Mouse (Mus musculus) liver, embryonic 12.5 days (tissue): ENCODE results near the gene Grin3a. TPM values are rescaled to one million over a fixed set of nuclear protein-coding genes. Genes with fewer than 3 reads are reported as not detected.

Experiments used
- ATAC-seq: fragments of 200-750 bp; cut with Nextera tagmentation; 2 replicates; pipeline ENCODE4 v1.8.0; 2017; ENCODE audit warnings: moderate number of reproducible peaks, mild to moderate bottlenecking, moderate library complexity
- H3K27ac ChIP-seq: fragments of 300-500 bp; sonication (generic); 2 replicates; pipeline ENCODE4 v1.5.1; 2016; ENCODE audit warnings: mild to moderate bottlenecking
- H3K27me3 ChIP-seq: fragments of 300-500 bp; sonication (generic); replicated peaks from 2 replicates; pipeline ENCODE4 v1.6.1; 2016; ENCODE audit warnings: mild to moderate bottlenecking, moderate library complexity
- H3K36me3 ChIP-seq: fragments of 300-500 bp; sonication (generic); 2 replicates; pipeline ENCODE4 v1.6.1; 2016; ENCODE audit warnings: mild to moderate bottlenecking, moderate library complexity
- H3K4me1 ChIP-seq: fragments of 300-500 bp; sonication (generic); 2 replicates; pipeline ENCODE4 v1.6.1; 2016
- H3K4me2 ChIP-seq: fragments of 300-500 bp; sonication (generic); 2 replicates; pipeline ENCODE4 v1.6.1; 2016; ENCODE audit warnings: mild to moderate bottlenecking, moderate library complexity
- H3K4me3 ChIP-seq: fragments of 300-500 bp; sonication (generic); 2 replicates; pipeline ENCODE4 v1.5.1; 2016; ENCODE audit warnings: mild to moderate bottlenecking, moderate library complexity
- H3K9ac ChIP-seq: fragments of 300-500 bp; sonication (generic); 2 replicates; pipeline ENCODE4 v1.6.1; 2016; ENCODE audit warnings: mild to moderate bottlenecking, moderate library complexity
- H3K9me3 ChIP-seq: fragments of 300-500 bp; sonication (generic); replicated peaks from 2 replicates; pipeline ENCODE4 v1.6.1; 2016; ENCODE audit warnings: mild to moderate bottlenecking, moderate library complexity
- WGBS: fragments of 180-500 bp; shearing (Covaris S2); methylation state at CpG from one replicate; pipeline ENCODE4 v1.1.7; 2016; ENCODE audit not compliant: insufficient replicate concordance; 5-methylcytosine and 5-hydroxymethylcytosine counted together
- polyA plus RNA-seq: library from polyadenylated mRNA; unstranded; fragments of >200 nt; fragmentation: Nextera tagmentation; extraction: Ambion mirVana; gene quantifications from 2 replicates; pipeline ENCODE4 v1.2.1, GENCODE M21; 2016

The Grin3a gene
- polyA plus RNA-seq, 1 experiment from 2014 or later = 0.11 TPM

GRCm38 (mm10) chr4:49742847-49743246, 102.7 kb downstream of the Grin3a start:
- 51% methylated on average over 5 of the region's 5 CpGs for WGBS
- no peak overlapping the region for H3K4me3 ChIP-seq
- ATAC-seq = no peak
- H3K4me2 ChIP-seq = no peak overlapping the region
- no peaks in the 10 kb centered on the region for H3K4me1 ChIP-seq
- no peaks in the 10 kb centered on the region for H3K36me3 ChIP-seq
- no peaks in the 10 kb centered on the region for H3K27me3 ChIP-seq
- no peaks in the 10 kb centered on the region for H3K9me3 ChIP-seq
- no peak overlapping the region for H3K27ac ChIP-seq
- H3K9ac ChIP-seq = no peak overlapping the region

- no peaks in the 10 kb centered on the region for H3K9me3 ChIP-seq
- no peaks in the 10 kb centered on the region for H3K36me3 ChIP-seq
- no peak overlapping the region for H3K9ac ChIP-seq
- no peak overlapping the region for H3K4me2 ChIP-seq
- ATAC-seq = no peak
- H3K4me1 ChIP-seq = no peaks in the 10 kb centered on the region
- WGBS = 44% methylated on average over 2 of the region's 2 CpGs
- H3K27me3 ChIP-seq = no peaks in the 10 kb centered on the region
- no peak overlapping the region for H3K4me3 ChIP-seq
- no peak overlapping the region for H3K27ac ChIP-seq
Measured at GRCm38 (mm10) chr4:49741942-49742341, 103.6 kb downstream of the Grin3a start.

- no peak overlapping the region for H3K4me3 ChIP-seq
- H3K27me3 ChIP-seq = no peaks in the 10 kb centered on the region
- no peaks in the 10 kb centered on the region for H3K36me3 ChIP-seq
- no peak overlapping the region for H3K9ac ChIP-seq
- no peak overlapping the region for H3K27ac ChIP-seq
- WGBS = 67% methylated on average over 5 of the region's 5 CpGs
- ATAC-seq = no peak
- no peaks in the 10 kb centered on the region for H3K9me3 ChIP-seq
- no peaks in the 10 kb centered on the region for H3K4me1 ChIP-seq
- H3K4me2 ChIP-seq = no peak overlapping the region
Measured at GRCm38 (mm10) chr4:49740796-49741766, 104.5 kb downstream of the Grin3a start.

- H3K9ac ChIP-seq = no peak overlapping the region
- no peak for ATAC-seq
- no peaks in the 10 kb centered on the region for H3K9me3 ChIP-seq
- H3K4me3 ChIP-seq = no peak overlapping the region
- H3K4me2 ChIP-seq = no peak overlapping the region
- 58% methylated on average over 1 of the region's 1 CpGs for WGBS
- H3K27me3 ChIP-seq = no peaks in the 10 kb centered on the region
- no peak overlapping the region for H3K27ac ChIP-seq
- H3K36me3 ChIP-seq = no peaks in the 10 kb centered on the region
- no peaks in the 10 kb centered on the region for H3K4me1 ChIP-seq
Measured at GRCm38 (mm10) chr4:49739561-49739960, 106.0 kb downstream of the Grin3a start.

- no peak for ATAC-seq
- 59% methylated on average over 3 of the region's 3 CpGs for WGBS
- no peak overlapping the region for H3K9ac ChIP-seq
Measured at GRCm38 (mm10) chr4:49729326-49729725, 116.2 kb downstream of the Grin3a start.

GRCm38 (mm10) chr4:49723908-49724307, 121.6 kb downstream of the Grin3a start:
- Histone ChIP-seq H3K4me2 (no peak overlapping the region), H3K27ac (no peak overlapping the region), H3K4me3 (no peak overlapping the region), H3K36me3 (no peaks in the 10 kb centered on the region), H3K4me1 (no peaks in the 10 kb centered on the region), H3K27me3 (no peaks in the 10 kb centered on the region), H3K9ac (no peak overlapping the region), H3K9me3 (no peaks in the 10 kb centered on the region)
- WGBS = 73% methylated on average over 2 of the region's 2 CpGs
- ATAC-seq = no peak

More at GRCm38 (mm10) chr4:49729326-49729725, 116.2 kb downstream of the Grin3a start:
- Histone ChIP-seq H3K36me3 (no peaks in the 10 kb centered on the region), H3K4me1 (no peaks in the 10 kb centered on the region), H3K4me3 (no peak overlapping the region), H3K27ac (no peak overlapping the region), H3K27me3 (no peaks in the 10 kb centered on the region), H3K9me3 (no peaks in the 10 kb centered on the region), H3K4me2 (no peak overlapping the region)

GRCm38 (mm10) chr4:49691405-49692194, 153.9 kb downstream of the Grin3a start:
- WGBS = 68% methylated on average over 12 of the region's 12 CpGs
- Histone ChIP-seq H3K9ac (no peak overlapping the region), H3K4me1 (no peaks in the 10 kb centered on the region), H3K4me3 (no peak overlapping the region), H3K4me2 (no peak overlapping the region), H3K36me3 (no peaks in the 10 kb centered on the region), H3K9me3 (no peaks in the 10 kb centered on the region), H3K27me3 (no peaks in the 10 kb centered on the region), H3K27ac (no peak overlapping the region)
- ATAC-seq = no peak

GRCm38 (mm10) chr4:49688594-49689288, 156.8 kb downstream of the Grin3a start:
- Histone ChIP-seq H3K27ac (no peak overlapping the region), H3K4me3 (no peak overlapping the region), H3K4me1 (no peaks in the 10 kb centered on the region), H3K9me3 (no peaks in the 10 kb centered on the region), H3K36me3 (no peaks in the 10 kb centered on the region), H3K9ac (no peak overlapping the region), H3K4me2 (no peak overlapping the region), H3K27me3 (no peaks in the 10 kb centered on the region)
- no peak for ATAC-seq
- WGBS = 19% methylated on average over 9 of the region's 9 CpGs

GRCm38 (mm10) chr4:49681812-49682211, 163.7 kb downstream of the Grin3a start, which contains the start of gene Ppp3r2:
TSS of gene Ppp3r2 (minus strand) at chr4:49682024.
- 67% methylated on average over 13 of the region's 13 CpGs for WGBS

GRCm38 (mm10) chr4:49680171-49680875, 165.2 kb downstream of the Grin3a start:
- H3K4me3 ChIP-seq = no peak overlapping the region
- ATAC-seq = no peak
- H3K4me1 ChIP-seq = no peaks in the 10 kb centered on the region
- no peak overlapping the region for H3K4me2 ChIP-seq
- H3K36me3 ChIP-seq = no peaks in the 10 kb centered on the region
- 76% methylated on average over 11 of the region's 11 CpGs for WGBS
- no peak overlapping the region for H3K9ac ChIP-seq
- no peaks in the 10 kb centered on the region for H3K27me3 ChIP-seq
- no peaks in the 10 kb centered on the region for H3K9me3 ChIP-seq
- no peak overlapping the region for H3K27ac ChIP-seq

More at GRCm38 (mm10) chr4:49681812-49682211, 163.7 kb downstream of the Grin3a start, which contains the start of gene Ppp3r2:
- no peak for ATAC-seq
- H3K9me3 ChIP-seq = no peaks in the 10 kb centered on the region
- H3K9ac ChIP-seq = no peak within 1 kb of the TSS
- H3K4me1 ChIP-seq = no peaks in the 10 kb centered on the region
- H3K27ac ChIP-seq = no peak within 1 kb of the TSS
- no peak within 1 kb of the TSS for H3K4me3 ChIP-seq
- no peaks in the 10 kb centered on the region for H3K36me3 ChIP-seq
- no peak within 1 kb of the TSS for H3K4me2 ChIP-seq
- H3K27me3 ChIP-seq = no peaks in the 10 kb centered on the region

GRCm38 (mm10) chr4:49676790-49677189, 168.8 kb downstream of the Grin3a start:
- H3K36me3 ChIP-seq = no peaks in the 10 kb centered on the region
- no peaks in the 10 kb centered on the region for H3K27me3 ChIP-seq
- 45% methylated on average over 7 of the region's 7 CpGs for WGBS
- H3K9me3 ChIP-seq = no peaks in the 10 kb centered on the region
- ATAC-seq = no peak
- no peak overlapping the region for H3K9ac ChIP-seq
- H3K4me2 ChIP-seq = no peak overlapping the region
- no peaks in the 10 kb centered on the region for H3K4me1 ChIP-seq
- no peak overlapping the region for H3K27ac ChIP-seq
- no peak overlapping the region for H3K4me3 ChIP-seq
